Mouse (Mus musculus) kidney, adult 9 months (tissue): ENCODE data around the gene Kcnk18.

ENCODE experiments used
- DNase-seq: peaks from one replicate; pipeline ENCODE4 v3.0.0; 2022

Gene Kcnk18

GRCm38 (mm10) chr19:59218991-59219390 lies at the start of gene Kcnk18:
Gene Kcnk18, plus strand, starts transcription at chr19:59219214.
- no peak for DNase-seq

- DNase-seq: no peak
Observed at GRCm38 (mm10) chr19:59169936-59170765, 48.9 kb upstream of the Kcnk18 start, which contains the start of gene Vax1. Gene Vax1, minus strand, starts transcription at chr19:59170056.

- DNase-seq: no peak
Observed at GRCm38 (mm10) chr19:59170766-59171095, 48.3 kb upstream of the Kcnk18 start.

GRCm38 (mm10) chr19:59171151-59171870 lies 47.7 kb upstream of the Kcnk18 start:
- DNase-seq: no peak

- no peak for DNase-seq
Observed at GRCm38 (mm10) chr19:59171871-59172245, 47.2 kb upstream of the Kcnk18 start.

- DNase-seq: no peak
Observed at GRCm38 (mm10) chr19:59172781-59173180, 46.2 kb upstream of the Kcnk18 start.

- DNase-seq: no peak
Observed at GRCm38 (mm10) chr19:59173341-59174015, 45.5 kb upstream of the Kcnk18 start.

- DNase-seq: peak; percentile 95
Observed at GRCm38 (mm10) chr19:59184000-59184399, 35.0 kb upstream of the Kcnk18 start.

GRCm38 (mm10) chr19:59188981-59189380 lies 30.0 kb upstream of the Kcnk18 start:
- DNase-seq: no peak

GRCm38 (mm10) chr19:59190431-59191122 lies 28.4 kb upstream of the Kcnk18 start:
- DNase-seq: no peak

GRCm38 (mm10) chr19:59191123-59191505 lies 27.9 kb upstream of the Kcnk18 start:
- no peak for DNase-seq

- DNase-seq: no peak
Observed at GRCm38 (mm10) chr19:59192491-59192890, 26.5 kb upstream of the Kcnk18 start.

- DNase-seq: no peak
Observed at GRCm38 (mm10) chr19:59193456-59193855, 25.6 kb upstream of the Kcnk18 start.

GRCm38 (mm10) chr19:59193986-59194820 lies 24.8 kb upstream of the Kcnk18 start:
- no peak for DNase-seq

- DNase-seq: no peak
Observed at GRCm38 (mm10) chr19:59195181-59195770, 23.7 kb upstream of the Kcnk18 start.

GRCm38 (mm10) chr19:59196111-59196666 lies 22.8 kb upstream of the Kcnk18 start:
- DNase-seq: peak; percentile 51

GRCm38 (mm10) chr19:59198161-59198560 lies 20.9 kb upstream of the Kcnk18 start:
- DNase-seq: peak; percentile 77

GRCm38 (mm10) chr19:59208475-59208874 lies 10.5 kb upstream of the Kcnk18 start:
- DNase-seq: peak; percentile 61

GRCm38 (mm10) chr19:59208986-59209385 lies 10.0 kb upstream of the Kcnk18 start:
- DNase-seq: no peak

GRCm38 (mm10) chr19:59216891-59217290 lies 2.1 kb upstream of the Kcnk18 start:
- no peak for DNase-seq

- DNase-seq: no peak
Observed at GRCm38 (mm10) chr19:59221131-59221530, 2.1 kb downstream of the Kcnk18 start.
